Mouse (Mus musculus) liver, embryonic 16.5 days (tissue): ENCODE data around the gene Tacc3. TPM values are rescaled to one million over a fixed set of nuclear protein-coding genes. Genes with fewer than 3 reads are reported as not detected.

ENCODE experiments used
- ATAC-seq: fragments of 200-750 bp; cut with Nextera tagmentation; 2 replicates; pipeline ENCODE4 v1.8.0; 2017; ENCODE audit warnings: low read depth, mild to moderate bottlenecking, moderate number of reproducible peaks, moderate library complexity
- H3K27ac ChIP-seq: fragments of 300-500 bp; sonication (generic); 2 replicates; pipeline ENCODE4 v1.5.1; 2014; ENCODE audit warnings: mild to moderate bottlenecking, low read length
- H3K27me3 ChIP-seq: fragments of 300-500 bp; sonication (generic); 2 replicates; pipeline ENCODE4 v1.6.1; 2014; ENCODE audit warnings: low read depth, low read length, mixed read lengths; ENCODE audit not compliant: control insufficient read depth, insufficient read depth
- H3K36me3 ChIP-seq: fragments of 300-500 bp; sonication (generic); 2 replicates; pipeline ENCODE4 v1.6.1; 2014; ENCODE audit warnings: mild to moderate bottlenecking; ENCODE audit not compliant: control insufficient read depth, insufficient read depth
- H3K4me1 ChIP-seq: fragments of 300-500 bp; sonication (generic); 2 replicates; pipeline ENCODE4 v1.6.1; 2014; ENCODE audit warnings: low read depth, low read length, mixed read lengths; ENCODE audit not compliant: control insufficient read depth
- H3K4me2 ChIP-seq: fragments of 300-500 bp; sonication (generic); 2 replicates; pipeline ENCODE4 v1.6.1; 2014; ENCODE audit warnings: low read depth, low read length, mixed read lengths
- H3K4me3 ChIP-seq: fragments of 300-500 bp; sonication (generic); 2 replicates; pipeline ENCODE4 v1.5.1; 2014; ENCODE audit warnings: low read depth, mild to moderate bottlenecking, low read length
- H3K9ac ChIP-seq: fragments of 300-500 bp; sonication (generic); 2 replicates; pipeline ENCODE4 v1.6.1; 2014; ENCODE audit warnings: low read depth, low read length
- H3K9me3 ChIP-seq: fragments of 300-500 bp; sonication (generic); replicated peaks from 2 replicates; pipeline ENCODE4 v1.6.1; 2016; ENCODE audit warnings: low read length; ENCODE audit not compliant: control insufficient read depth
- WGBS: fragments of 180-500 bp; shearing (Covaris S2); extraction: QIAGEN DNeasy Blood & Tissue Kit; methylation state at CpG from one replicate; pipeline ENCODE4 v1.1.7; 2014; ENCODE audit not compliant: insufficient replicate concordance; 5-methylcytosine and 5-hydroxymethylcytosine counted together
- polyA plus RNA-seq: library from polyadenylated mRNA; unstranded; fragments of >200 nt; fragmentation: Nextera tagmentation; extraction: Ambion mirVana; gene quantifications from 2 replicates; pipeline ENCODE4 v1.2.1, GENCODE M21; 2015

The Tacc3 gene
- polyA plus RNA-seq, 1 experiment from 2014 or later, result 129 TPM

GRCm38 (mm10) chr5:33651541-33651920 is 6.4 kb upstream of the Tacc3 start:
- H3K36me3 ChIP-seq, result peaks cover 50% of the 10 kb centered on the region
- peaks cover 53% of the 10 kb centered on the region for H3K4me1 ChIP-seq

DNA sequence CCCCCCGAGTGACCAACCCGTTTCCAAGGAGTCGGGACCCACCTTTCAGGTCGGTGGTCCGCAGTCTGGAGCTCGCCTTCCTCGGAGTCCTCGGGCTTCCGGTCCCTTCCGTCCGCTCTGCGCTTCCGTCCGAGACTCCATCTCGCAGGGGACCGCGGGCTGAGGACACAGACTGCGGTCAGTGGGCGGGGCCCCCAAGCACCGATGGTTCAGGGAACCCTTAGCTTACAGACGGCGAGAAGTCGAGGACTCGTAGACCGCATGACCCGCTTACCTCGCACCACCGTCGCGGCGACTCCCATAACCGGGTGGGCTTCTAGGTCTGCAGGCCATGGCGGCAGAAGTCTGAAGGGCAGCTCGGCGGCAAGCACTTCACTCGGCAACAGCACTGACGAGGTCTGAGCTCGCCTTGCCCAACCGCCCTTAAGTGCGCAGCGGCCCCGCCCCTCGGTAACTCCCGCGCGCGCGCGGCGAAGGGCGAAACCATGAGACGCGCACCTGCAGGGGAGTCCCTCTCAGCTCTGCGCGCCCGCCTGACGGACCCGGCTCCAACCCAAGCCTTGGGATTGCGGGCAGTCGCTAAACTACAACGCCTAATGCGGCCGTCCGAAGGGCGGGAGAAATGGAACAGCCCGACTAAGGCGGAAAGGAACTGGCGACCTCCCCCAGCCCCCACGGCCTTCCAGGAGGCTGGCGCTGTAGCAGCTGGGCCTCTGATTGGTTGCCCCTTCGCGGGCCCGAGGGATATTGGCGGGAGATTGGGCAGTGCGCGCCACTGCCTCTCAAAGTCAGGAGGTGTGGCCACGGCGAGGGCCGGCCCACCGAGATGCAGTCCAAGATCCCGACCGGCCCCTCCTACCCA is 5.8 kb upstream of the Tacc3 start, which contains the start of gene Slbp:
Gene Slbp, minus strand, starts transcription at position 654 of the 862 bp plus-strand sequence.
- WGBS, result under 1% methylated on average over 82 of the region's 82 CpGs
- peak; percentile 91 for ATAC-seq
- H3K27ac ChIP-seq, result peak within 1 kb of the TSS; percentile 86
- no peaks in the 10 kb centered on the region for H3K27me3 ChIP-seq
- H3K36me3 ChIP-seq, result peaks cover 43% of the 10 kb centered on the region
- peaks cover 59% of the 10 kb centered on the region for H3K4me1 ChIP-seq
- peak within 1 kb of the TSS; percentile 83 for H3K4me3 ChIP-seq
- H3K4me2 ChIP-seq, result peak within 1 kb of the TSS; percentile 78
- peak within 1 kb of the TSS; percentile 85 for H3K9ac ChIP-seq
- no peaks in the 10 kb centered on the region for H3K9me3 ChIP-seq

More at GRCm38 (mm10) chr5:33651541-33651920, 6.4 kb upstream of the Tacc3 start:
- Histone ChIP-seq H3K9me3 (no peaks in the 10 kb centered on the region), H3K9ac (peak overlapping the region; percentile 85), H3K27me3 (no peaks in the 10 kb centered on the region), H3K4me3 (peak overlapping the region; percentile 83), H3K4me2 (peak overlapping the region; percentile 78), H3K27ac (peak overlapping the region; percentile 86)
- 0% methylated on average over 11 of the region's 11 CpGs for WGBS
- ATAC-seq, result no peak

GRCm38 (mm10) chr5:33652783-33653173 is 5.2 kb upstream of the Tacc3 start:
- Histone ChIP-seq H3K4me2 (peak overlapping the region; percentile 78), H3K4me3 (peak overlapping the region; percentile 83), H3K9ac (peak overlapping the region; percentile 67), H3K36me3 (peaks cover 37% of the 10 kb centered on the region), H3K4me1 (peaks cover 59% of the 10 kb centered on the region), H3K27ac (peak overlapping the region; percentile 81), H3K9me3 (no peaks in the 10 kb centered on the region), H3K27me3 (no peaks in the 10 kb centered on the region)
- 6% methylated on average over 9 of the region's 9 CpGs for WGBS
- no peak for ATAC-seq

DNA sequence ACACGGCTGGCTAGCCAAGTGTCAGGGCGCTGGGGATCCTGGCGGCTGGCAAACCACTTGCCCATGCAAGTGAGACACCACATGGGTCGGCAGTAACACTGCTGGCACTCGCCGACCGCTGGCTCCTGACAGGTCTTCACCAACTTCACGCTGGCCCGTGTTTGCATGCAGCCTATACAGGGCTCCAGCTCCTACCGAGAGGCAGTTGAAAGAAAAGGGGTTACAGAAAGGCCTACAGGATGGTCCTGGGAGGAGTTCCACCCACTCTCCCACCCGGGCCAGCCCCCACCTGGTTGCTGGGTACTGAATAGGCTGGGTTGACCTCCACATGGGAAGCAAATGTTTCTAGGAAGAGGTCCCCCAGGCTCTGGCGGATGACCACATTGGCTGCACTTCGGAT is 3.5 kb upstream of the Tacc3 start:
- no peak overlapping the region for H3K9ac ChIP-seq
- ATAC-seq, result no peak
- H3K36me3 ChIP-seq, result peaks cover 22% of the 10 kb centered on the region
- H3K4me1 ChIP-seq, result peaks cover 59% of the 10 kb centered on the region
- no peak overlapping the region for H3K27ac ChIP-seq
- H3K4me3 ChIP-seq, result no peak overlapping the region
- 89% methylated on average over 13 of the region's 13 CpGs for WGBS
- no peaks in the 10 kb centered on the region for H3K27me3 ChIP-seq
- no peak overlapping the region for H3K4me2 ChIP-seq
- no peaks in the 10 kb centered on the region for H3K9me3 ChIP-seq

DNA sequence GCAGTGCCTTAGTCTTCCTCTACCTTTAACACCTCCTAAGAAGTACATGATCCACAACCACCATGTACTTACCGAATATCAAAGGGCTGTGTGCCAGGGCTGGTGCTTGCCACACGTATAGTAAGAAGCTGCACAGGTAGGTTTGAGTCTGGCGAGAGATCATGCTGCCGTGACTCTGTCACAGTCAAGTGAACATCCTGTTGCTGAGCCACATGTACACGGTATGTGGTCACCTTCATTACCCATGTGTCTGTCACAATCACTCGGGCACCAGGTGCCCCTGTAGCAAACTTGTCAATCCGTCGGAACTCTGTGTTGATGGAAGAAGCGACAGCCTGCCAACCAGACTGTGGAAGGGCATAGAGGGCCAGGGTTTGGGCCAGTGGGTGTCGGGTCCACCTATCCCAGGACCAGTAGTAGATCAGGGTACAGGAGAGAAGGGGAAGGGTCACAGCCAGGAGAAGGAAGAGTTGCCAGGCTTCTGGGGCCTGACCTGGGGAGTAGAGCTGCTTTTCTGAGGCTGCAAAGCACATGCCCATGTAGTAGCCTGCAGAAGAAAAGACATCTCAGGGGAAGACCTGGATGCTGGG is 2.6 kb upstream of the Tacc3 start:
- no peak for ATAC-seq
- Histone ChIP-seq H3K36me3 (peaks cover 18% of the 10 kb centered on the region), H3K9ac (no peak overlapping the region), H3K9me3 (no peaks in the 10 kb centered on the region), H3K27me3 (no peaks in the 10 kb centered on the region), H3K27ac (no peak overlapping the region), H3K4me2 (no peak overlapping the region), H3K4me3 (no peak overlapping the region), H3K4me1 (peaks cover 58% of the 10 kb centered on the region)
- WGBS, result 82% methylated on average over 10 of the region's 10 CpGs

GRCm38 (mm10) chr5:33656739-33657138 is 1.2 kb upstream of the Tacc3 start:
- H3K9me3 ChIP-seq, result no peaks in the 10 kb centered on the region
- H3K4me2 ChIP-seq, result peak overlapping the region; percentile 95
- peaks cover 29% of the 10 kb centered on the region for H3K36me3 ChIP-seq
- H3K27ac ChIP-seq, result peak overlapping the region; percentile 98
- no peaks in the 10 kb centered on the region for H3K27me3 ChIP-seq
- H3K4me3 ChIP-seq, result peak overlapping the region; percentile 94
- H3K4me1 ChIP-seq, result peaks cover 51% of the 10 kb centered on the region
- ATAC-seq, result no peak
- 8% methylated on average over 1 of the region's 1 CpGs for WGBS
- peak overlapping the region; percentile 94 for H3K9ac ChIP-seq

GRCm38 (mm10) chr5:33657251-33657786 is 609 bp upstream of the Tacc3 start:
- peak overlapping the region; percentile 94 for H3K9ac ChIP-seq
- peak overlapping the region; percentile 95 for H3K4me2 ChIP-seq
- H3K27ac ChIP-seq, result peak overlapping the region; percentile 98
- ATAC-seq, result peak; percentile 30
- H3K9me3 ChIP-seq, result no peaks in the 10 kb centered on the region
- peaks cover 51% of the 10 kb centered on the region for H3K4me1 ChIP-seq
- no peaks in the 10 kb centered on the region for H3K27me3 ChIP-seq
- under 1% methylated on average over 32 of the region's 32 CpGs for WGBS
- peaks cover 34% of the 10 kb centered on the region for H3K36me3 ChIP-seq
- H3K4me3 ChIP-seq, result peak overlapping the region; percentile 94

GRCm38 (mm10) chr5:33658664-33659050 is 729 bp downstream of the Tacc3 start:
- peaks cover 41% of the 10 kb centered on the region for H3K4me1 ChIP-seq
- H3K27ac ChIP-seq, result peak overlapping the region; percentile 98
- WGBS, result under 1% methylated on average over 26 of the region's 26 CpGs
- ATAC-seq, result no peak
- H3K27me3 ChIP-seq, result no peaks in the 10 kb centered on the region
- H3K4me2 ChIP-seq, result peak overlapping the region; percentile 74
- H3K4me3 ChIP-seq, result peak overlapping the region; percentile 94
- peak overlapping the region; percentile 90 for H3K9ac ChIP-seq
- no peaks in the 10 kb centered on the region for H3K9me3 ChIP-seq
- H3K36me3 ChIP-seq, result peaks cover 44% of the 10 kb centered on the region

DNA sequence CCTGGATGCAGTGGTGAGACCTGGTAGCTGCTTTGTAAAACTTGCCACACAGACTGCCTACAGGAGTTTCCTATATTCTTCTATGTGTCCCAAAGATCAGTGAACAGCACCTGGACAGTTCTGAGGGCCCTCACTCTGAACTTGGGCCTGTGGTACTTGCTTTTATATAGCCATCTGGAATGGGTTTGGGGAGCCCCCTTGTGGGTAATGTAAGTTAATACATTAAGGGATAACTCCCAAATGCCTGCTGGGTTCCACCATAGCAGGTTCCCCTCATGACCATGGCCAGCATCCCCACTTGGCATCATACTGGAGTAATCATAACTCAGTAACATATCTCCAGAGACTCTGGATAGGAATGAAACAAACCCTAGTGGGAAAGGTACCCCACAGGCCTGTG is 10.3 kb downstream of the Tacc3 start:
- H3K36me3 ChIP-seq, result peaks cover 83% of the 10 kb centered on the region

More for the DNA sequence above, 10.3 kb downstream of the Tacc3 start:
- Histone ChIP-seq H3K4me2 (no peak overlapping the region), H3K27me3 (no peaks in the 10 kb centered on the region), H3K4me1 (no peaks in the 10 kb centered on the region), H3K9ac (no peak overlapping the region), H3K4me3 (no peak overlapping the region), H3K27ac (no peak overlapping the region), H3K9me3 (no peaks in the 10 kb centered on the region)
- peak; percentile 13; the same call in 1 of the 2 replicates for ATAC-seq
